Mouse (Mus musculus) colon, adult 2 months (tissue): ENCODE measurements around the gene Zfp984. TPM values are rescaled to one million over a fixed set of nuclear protein-coding genes. Genes with fewer than 3 reads are reported as not detected.

Experiments used
- polyA plus RNA-seq: library from polyadenylated mRNA; depleted of rRNA; stranded (reverse); fragments of >200 nt; gene quantifications from 2 replicates; pipeline ENCODE4 v1.2.3, GENCODE M21; 2012; rRNA removed

Gene Zfp984
- 0.12 TPM in 2 replicates for polyA plus RNA-seq

GRCm38 (mm10) chr4:147809292-147809965 lies at the start of gene Zfp984:
Gene Zfp984 (minus strand): TSS chr4:147809788.

GRCm38 (mm10) chr4:147847614-147848583 lies 38.3 kb upstream of the Zfp984 start, which contains the start of gene Zfp933:
Gene Zfp933 (minus strand): TSS chr4:147848366.

Other genes with a start within 250 kb of the Zfp984 start
- gene Zfp979, start 167.3 kb downstream of the Zfp984 start, polyA plus RNA-seq = not detected in 2 replicates
- gene Zfp534, start 107.2 kb downstream of the Zfp984 start, polyA plus RNA-seq = not detected in 2 replicates
- gene Zfp933, start 38.6 kb upstream of the Zfp984 start, polyA plus RNA-seq = 0.34 and 0.35 TPM in 2 replicates
- 59.8 and 88.8 TPM in 2 replicates for gene Miip, start 59.0 kb upstream of the Zfp984 start, polyA plus RNA-seq
- gene Fv1, start 59.2 kb upstream of the Zfp984 start, polyA plus RNA-seq = 0.47 and 0.83 TPM in 2 replicates
- gene Mfn2, start 94.9 kb upstream of the Zfp984 start, polyA plus RNA-seq = 51.7 and 58.1 TPM in 2 replicates
- 28.2 and 36.6 TPM in 2 replicates for gene Plod1, start 127.0 kb upstream of the Zfp984 start, polyA plus RNA-seq
- gene 2510039O18Rik, start 131.1 kb upstream of the Zfp984 start, polyA plus RNA-seq = 200 and 218 TPM in 2 replicates
- gene Nppb, start 176.0 kb upstream of the Zfp984 start, polyA plus RNA-seq = not detected in 2 replicates
- gene Nppa, start 190.9 kb upstream of the Zfp984 start, polyA plus RNA-seq = not detected in 2 replicates
- 3.9 and 4.8 TPM in 2 replicates for gene Clcn6, start 229.0 kb upstream of the Zfp984 start, polyA plus RNA-seq
- 21.1 and 24.5 TPM in 2 replicates for gene Mthfr, start 229.3 kb upstream of the Zfp984 start, polyA plus RNA-seq